In the genomic region with DNA sequence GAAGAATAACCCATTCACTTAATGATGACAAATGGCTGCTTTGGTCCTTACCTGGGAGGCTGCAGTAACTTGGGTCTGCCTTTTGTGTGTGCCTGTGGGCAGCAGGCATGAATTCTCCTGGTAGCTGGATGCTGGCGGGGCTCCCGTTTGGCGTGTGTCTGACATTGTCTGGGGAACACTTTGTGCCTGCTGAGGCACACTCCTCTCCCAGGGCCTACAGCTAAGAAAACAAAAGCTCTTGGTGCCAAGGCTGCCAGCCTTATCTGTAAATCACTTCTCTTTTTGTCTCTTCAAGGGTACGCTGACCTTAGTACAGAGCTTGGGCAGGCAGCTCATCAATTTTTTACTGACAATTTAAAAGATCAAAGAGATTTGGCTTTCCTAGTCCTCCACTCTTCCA, we compare ENCODE assay signal across 9 mouse cellular contexts.
DNase-seq lines count a peak whose midpoint lies in the region; ATAC-seq and TF ChIP-seq lines count a peak whose summit lies in the region.
"Had no signal": no experiment of that assay in that cellular context is flagged by ENCODE, and none has a peak within 500 bp of the region (broad histone marks: within the 10 kb centered on the region; RNA-seq: fewer than 3 reads in every experiment).

No protein-coding gene starts in this region.

- no peak for ATAC-seq in forebrain, postnatal 0 days
- ATAC-seq in forebrain, embryonic 15.5 days (replicated peaks) = no peak
- peak; percentile 50; the same call in 1 of the 2 replicates for ATAC-seq in midbrain, embryonic 15.5 days (replicated peaks)
- no peak for ATAC-seq in midbrain, embryonic 11.5 days (ENCODE audit: low FRiP score)
- no peak for ATAC-seq in hindbrain, postnatal 0 days
- no peak for ATAC-seq in intestine, embryonic 15.5 days

- DNase-seq in forebrain, postnatal 0 days = peak; percentile 16
- DNase-seq in midbrain, embryonic 11.5 days (ENCODE audit: low spot score, missing footprints) = no peak
- peak; percentile 52 for DNase-seq in hindbrain, postnatal 0 days (ENCODE audit: low spot score)
- peak; percentile 4 for DNase-seq in right cerebral cortex, postnatal 14 days
- DNase-seq in lung, postnatal 10 days = no peak

- no peaks in the 10 kb centered on the region for H3K27me3 ChIP-seq in forebrain, postnatal 0 days (ENCODE audit: insufficient read depth, low read length)
- H3K27me3 ChIP-seq in forebrain, embryonic 15.5 days = no peaks in the 10 kb centered on the region
- no peaks in the 10 kb centered on the region for H3K27me3 ChIP-seq in midbrain, embryonic 15.5 days (replicated peaks)
- no peaks in the 10 kb centered on the region for H3K27me3 ChIP-seq in midbrain, embryonic 11.5 days (ENCODE audit: control insufficient read depth, insufficient read depth, low read length)
- H3K27me3 ChIP-seq in hindbrain, postnatal 0 days (ENCODE audit: insufficient read depth, low read length) = no peaks in the 10 kb centered on the region
- no peaks in the 10 kb centered on the region for H3K27me3 ChIP-seq in intestine, embryonic 15.5 days (replicated peaks)
- H3K27me3 ChIP-seq: heart, embryonic 15.5 days had no signal

- no peak overlapping the region for H3K4me2 ChIP-seq in forebrain, postnatal 0 days (ENCODE audit: low read depth)
- no peak overlapping the region for H3K4me2 ChIP-seq in forebrain, embryonic 15.5 days (replicated peaks)
- H3K4me2 ChIP-seq in midbrain, embryonic 15.5 days = no peak overlapping the region
- H3K4me2 ChIP-seq in midbrain, embryonic 11.5 days = no peak overlapping the region
- no peak overlapping the region for H3K4me2 ChIP-seq in hindbrain, postnatal 0 days (ENCODE audit: low read depth, low read length)
- no peak overlapping the region for H3K4me2 ChIP-seq in intestine, embryonic 15.5 days (replicated peaks)
- H3K4me2 ChIP-seq: heart, embryonic 15.5 days had no signal

- TF ChIP-seq CTCF in forebrain, postnatal 0 days (IDR thresholded peaks at IDR 0.05; ENCODE audit: low read depth) = no peak
- no peak for TF ChIP-seq CTCF in hindbrain, postnatal 0 days (IDR thresholded peaks at IDR 0.05; ENCODE audit: low read depth)

- H3K36me3 ChIP-seq in forebrain, postnatal 0 days (ENCODE audit: insufficient read depth) = no peaks in the 10 kb centered on the region
- H3K36me3 ChIP-seq in forebrain, embryonic 15.5 days = no peaks in the 10 kb centered on the region
- no peaks in the 10 kb centered on the region for H3K36me3 ChIP-seq in midbrain, embryonic 15.5 days (replicated peaks)
- H3K36me3 ChIP-seq in midbrain, embryonic 11.5 days (ENCODE audit: control insufficient read depth, insufficient read depth, low read length) = no peaks in the 10 kb centered on the region
- no peaks in the 10 kb centered on the region for H3K36me3 ChIP-seq in hindbrain, postnatal 0 days (ENCODE audit: insufficient read depth, low read length)
- H3K36me3 ChIP-seq in intestine, embryonic 15.5 days = no peaks in the 10 kb centered on the region
- H3K36me3 ChIP-seq: heart, embryonic 15.5 days had no signal

- no peaks in the 10 kb centered on the region for H3K9me3 ChIP-seq in forebrain, postnatal 0 days (ENCODE audit: low read length)
- no peaks in the 10 kb centered on the region for H3K9me3 ChIP-seq in forebrain, embryonic 15.5 days
- H3K9me3 ChIP-seq in midbrain, embryonic 15.5 days = no peaks in the 10 kb centered on the region
- no peaks in the 10 kb centered on the region for H3K9me3 ChIP-seq in midbrain, embryonic 11.5 days (ENCODE audit: control insufficient read depth, low read length)
- H3K9me3 ChIP-seq in hindbrain, postnatal 0 days (ENCODE audit: low read length) = no peaks in the 10 kb centered on the region
- H3K9me3 ChIP-seq in intestine, embryonic 15.5 days = no peaks in the 10 kb centered on the region
- H3K9me3 ChIP-seq: heart, embryonic 15.5 days had no signal

- no peak overlapping the region for H3K4me3 ChIP-seq in forebrain, postnatal 0 days (ENCODE audit: low read depth, low read length)
- H3K4me3 ChIP-seq in forebrain, embryonic 15.5 days = no peak overlapping the region
- no peak overlapping the region for H3K4me3 ChIP-seq in midbrain, embryonic 15.5 days
- H3K4me3 ChIP-seq in midbrain, embryonic 11.5 days (ENCODE audit: low read depth, low read length) = no peak overlapping the region
- H3K4me3 ChIP-seq in hindbrain, postnatal 0 days (ENCODE audit: low read length) = no peak overlapping the region
- no peak overlapping the region for H3K4me3 ChIP-seq in intestine, embryonic 15.5 days (replicated peaks)
- H3K4me3 ChIP-seq: heart, embryonic 15.5 days had no signal

- no peak overlapping the region for H3K27ac ChIP-seq in forebrain, postnatal 0 days (ENCODE audit: low read depth, low read length)
- no peak overlapping the region for H3K27ac ChIP-seq in forebrain, embryonic 15.5 days (replicated peaks)
- H3K27ac ChIP-seq in midbrain, embryonic 15.5 days = no peak overlapping the region
- no peak overlapping the region for H3K27ac ChIP-seq in midbrain, embryonic 11.5 days (ENCODE audit: low read depth, low read length)
- H3K27ac ChIP-seq in hindbrain, postnatal 0 days = no peak overlapping the region
- no peak overlapping the region for H3K27ac ChIP-seq in intestine, embryonic 15.5 days
- H3K27ac ChIP-seq: heart, embryonic 15.5 days had no signal

- H3K4me1 ChIP-seq in forebrain, postnatal 0 days (ENCODE audit: insufficient read depth) = no peaks in the 10 kb centered on the region
- H3K4me1 ChIP-seq in forebrain, embryonic 15.5 days = no peaks in the 10 kb centered on the region
- no peaks in the 10 kb centered on the region for H3K4me1 ChIP-seq in midbrain, embryonic 15.5 days
- no peaks in the 10 kb centered on the region for H3K4me1 ChIP-seq in midbrain, embryonic 11.5 days (ENCODE audit: control insufficient read depth, insufficient read depth, low read length)
- H3K4me1 ChIP-seq in hindbrain, postnatal 0 days (ENCODE audit: insufficient read depth, low read length) = no peaks in the 10 kb centered on the region
- H3K4me1 ChIP-seq in intestine, embryonic 15.5 days (replicated peaks) = no peaks in the 10 kb centered on the region
- H3K4me1 ChIP-seq: heart, embryonic 15.5 days had no signal

- 15% methylated on average over 4 of the region's 4 CpGs for WGBS in forebrain, postnatal 0 days
- 23% methylated on average over 4 of the region's 4 CpGs for WGBS in forebrain, embryonic 15.5 days
- 19% methylated on average over 4 of the region's 4 CpGs for WGBS in midbrain, embryonic 15.5 days
- WGBS in midbrain, embryonic 11.5 days = 32% methylated on average over 4 of the region's 4 CpGs
- WGBS in hindbrain, postnatal 0 days = 10% methylated on average over 4 of the region's 4 CpGs
- 39% methylated on average over 4 of the region's 4 CpGs for WGBS in intestine, embryonic 15.5 days

- H3K9ac ChIP-seq in forebrain, postnatal 0 days = no peak overlapping the region
- no peak overlapping the region for H3K9ac ChIP-seq in forebrain, embryonic 15.5 days (replicated peaks)
- H3K9ac ChIP-seq in midbrain, embryonic 15.5 days = no peak overlapping the region
- no peak overlapping the region for H3K9ac ChIP-seq in midbrain, embryonic 11.5 days (ENCODE audit: low read length)
- H3K9ac ChIP-seq in hindbrain, postnatal 0 days (replicated peaks; ENCODE audit: low read length) = no peak overlapping the region
- no peak overlapping the region for H3K9ac ChIP-seq in intestine, embryonic 15.5 days
- H3K9ac ChIP-seq: heart, embryonic 15.5 days had no signal

Comparison
In these comparisons a context has a peak if more than half of its experiments do, and no peak if none do; other contexts are left out.
1. DNase-seq: peak in forebrain, postnatal 0 days (single experiment), hindbrain, postnatal 0 days (single experiment) and right cerebral cortex, postnatal 14 days (single experiment); none in midbrain, embryonic 11.5 days (single experiment) and lung, postnatal 10 days (single experiment).